Mouse (Mus musculus): ENCODE data around the gene Gm9008. TPM values are rescaled to one million over a fixed set of nuclear protein-coding genes. Genes with fewer than 3 reads are reported as not detected.

Gene Gm9008
- 0.23 and 0.29 TPM in 2 replicates for polyA plus RNA-seq (2012)

GRCm38 (mm10) chr6:76497054-76497835 is at the start of gene Gm9008:
TSS of gene Gm9008 (minus strand) at chr6:76497784.

